Mouse (Mus musculus) thymus, adult 18-20 months (tissue): ENCODE results near the gene Naglu.

ENCODE experiments used
- DNase-seq, 2 experiments: peaks; one replicate each; pipeline ENCODE4 v3.0.0; 2022; ENCODE audit warnings: mixed read lengths in 2 of 2

Gene Naglu

DNA sequence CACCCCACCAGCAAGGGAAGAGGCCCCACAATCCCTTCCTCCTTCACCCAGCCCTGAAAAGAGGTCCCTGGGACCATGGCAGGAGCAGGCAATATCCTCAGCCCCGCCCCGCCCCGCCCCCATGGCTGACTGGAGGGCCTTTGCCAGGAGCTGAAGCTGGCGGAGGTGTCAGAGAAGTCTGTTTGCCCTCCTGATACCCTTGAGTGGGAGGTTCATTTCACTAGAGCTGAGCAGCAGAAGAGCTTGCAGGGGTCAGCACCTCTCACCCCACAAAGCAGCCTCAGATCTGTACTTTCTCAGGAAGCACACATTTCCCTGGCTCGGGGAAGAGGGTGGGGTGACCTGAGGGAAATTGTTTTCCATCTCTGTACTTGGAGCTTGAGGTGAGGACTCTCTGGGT lies 11.1 kb upstream of the Naglu start:
- DNase-seq = no peak

GRCm38 (mm10) chr11:101059473-101059872 lies 10.3 kb upstream of the Naglu start:
- DNase-seq = no peak

GRCm38 (mm10) chr11:101060126-101060525 lies 9.7 kb upstream of the Naglu start:
- DNase-seq = no peak

DNA sequence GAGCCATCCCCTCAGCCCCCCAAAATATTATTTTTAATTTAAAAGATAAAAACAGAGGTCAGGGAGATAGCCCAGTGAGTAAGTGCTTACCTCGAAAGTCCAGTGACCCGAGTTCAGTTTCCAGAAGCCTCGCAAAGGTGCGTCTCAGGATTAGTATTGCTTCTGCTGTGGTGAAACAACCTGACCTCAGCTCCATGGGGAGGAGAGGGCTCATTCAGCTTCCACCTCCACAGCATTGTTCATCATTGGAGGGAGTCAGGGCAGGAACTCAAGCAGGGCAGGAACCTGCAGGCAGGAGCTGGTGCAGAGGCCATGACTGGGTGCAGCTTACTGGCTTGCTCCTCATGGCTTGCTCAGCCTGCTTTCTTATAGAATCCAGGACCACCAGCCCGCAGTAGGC lies 8.8 kb upstream of the Naglu start:
- DNase-seq = no peak

DNA sequence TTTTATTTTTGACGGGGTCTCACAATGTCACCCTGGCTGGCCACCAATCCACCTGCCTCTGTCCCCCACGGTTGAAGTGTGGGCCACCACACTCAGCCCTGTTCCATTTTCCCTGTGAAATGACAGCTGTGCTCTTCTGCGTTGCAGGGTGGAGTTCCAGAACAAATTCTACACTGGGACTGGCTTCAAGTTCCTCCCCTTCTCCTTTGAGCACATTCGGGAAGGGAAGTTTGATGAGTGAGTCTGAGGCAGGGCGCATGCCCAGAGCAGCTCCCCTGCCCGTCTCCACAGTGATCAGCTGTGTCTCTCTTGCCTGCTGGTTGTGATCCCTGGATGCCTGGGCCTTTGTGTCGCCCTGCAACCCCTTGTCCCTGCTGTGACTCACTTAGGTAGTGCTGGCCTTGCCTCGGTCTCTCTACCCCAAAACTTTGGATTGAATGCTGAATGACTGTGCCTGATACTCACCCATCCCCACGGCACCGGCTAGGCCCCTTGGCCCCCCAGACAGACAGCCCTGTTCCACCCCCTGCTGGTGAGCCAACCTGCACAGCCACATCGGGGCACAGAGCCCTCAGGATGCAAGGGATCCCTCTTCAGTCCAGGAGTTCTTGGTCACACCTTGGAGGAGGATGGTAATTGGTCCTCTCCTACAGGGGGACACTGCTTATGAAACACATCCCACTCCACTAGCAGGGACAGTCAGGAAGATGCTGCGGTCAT lies 7.5 kb upstream of the Naglu start:
- DNase-seq = no peak

DNA sequence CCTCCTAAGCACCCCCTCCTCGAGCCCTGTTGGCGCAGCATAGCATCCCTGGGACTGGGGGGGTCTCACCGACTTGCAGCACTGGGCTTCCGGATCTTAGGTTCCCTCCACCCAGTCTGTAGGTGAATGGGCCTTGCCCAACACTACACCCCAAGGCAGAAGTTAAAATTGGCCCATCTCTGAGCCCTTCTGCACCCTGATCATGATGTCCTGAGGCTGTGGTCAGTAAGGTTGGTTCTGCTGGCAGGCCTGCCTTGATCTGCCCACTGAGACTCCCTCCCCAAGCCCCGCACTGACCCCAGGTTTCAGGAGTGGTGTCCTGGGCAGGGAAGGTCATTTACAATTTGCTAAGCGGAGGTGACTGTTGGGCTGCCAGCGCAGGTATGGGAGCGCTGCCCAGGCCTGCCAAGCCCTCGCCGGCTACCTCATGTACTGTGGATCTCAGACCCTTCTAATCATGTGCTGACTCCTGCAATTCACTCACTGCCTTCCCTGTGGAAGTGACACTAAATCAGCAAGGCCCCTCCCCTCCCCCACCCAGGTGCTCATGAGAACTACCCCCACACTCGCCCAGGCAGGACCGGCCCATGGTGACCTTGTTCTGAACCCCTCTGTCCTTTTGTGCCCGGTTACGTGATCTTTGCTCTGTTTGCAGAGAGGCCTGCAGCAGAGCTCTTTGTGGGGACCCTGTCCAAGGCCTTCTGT lies 6.7 kb upstream of the Naglu start:
- DNase-seq = no peak

- peak; percentile 72 to 85 for DNase-seq
Measured at GRCm38 (mm10) chr11:101063676-101064327, 6.0 kb upstream of the Naglu start.

GRCm38 (mm10) chr11:101064462-101064861 lies 5.3 kb upstream of the Naglu start:
- no peak for DNase-seq

DNA sequence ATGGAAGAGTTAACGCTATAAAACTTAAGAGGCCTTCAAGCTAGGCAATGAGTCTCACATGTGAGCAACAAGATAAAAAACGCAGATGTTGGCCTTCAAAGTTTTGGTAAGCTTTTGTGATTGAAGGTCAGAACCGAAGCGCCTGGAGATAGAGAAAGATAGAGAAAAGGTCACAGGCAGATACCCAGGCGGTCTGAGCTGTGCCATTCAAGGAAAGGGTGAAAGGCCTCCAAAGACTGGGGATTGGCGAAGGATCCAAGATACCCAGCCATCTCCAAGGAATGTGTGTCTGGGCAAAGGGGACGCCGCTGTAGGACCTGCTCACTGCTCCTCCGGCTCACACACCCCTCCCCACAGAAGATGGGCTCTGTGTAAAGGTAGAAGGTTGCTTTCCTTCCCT lies 4.8 kb upstream of the Naglu start:
- no peak for DNase-seq

GRCm38 (mm10) chr11:101066549-101067412 lies 3.0 kb upstream of the Naglu start:
- peak; percentile 66 to 72 for DNase-seq

GRCm38 (mm10) chr11:101070189-101070527 lies 346 bp downstream of the Naglu start:
- no peak for DNase-seq

- no peak for DNase-seq
Measured at GRCm38 (mm10) chr11:101070987-101071386, 1.2 kb downstream of the Naglu start.

GRCm38 (mm10) chr11:101071810-101072428 lies 2.1 kb downstream of the Naglu start:
- DNase-seq = no peak

DNA sequence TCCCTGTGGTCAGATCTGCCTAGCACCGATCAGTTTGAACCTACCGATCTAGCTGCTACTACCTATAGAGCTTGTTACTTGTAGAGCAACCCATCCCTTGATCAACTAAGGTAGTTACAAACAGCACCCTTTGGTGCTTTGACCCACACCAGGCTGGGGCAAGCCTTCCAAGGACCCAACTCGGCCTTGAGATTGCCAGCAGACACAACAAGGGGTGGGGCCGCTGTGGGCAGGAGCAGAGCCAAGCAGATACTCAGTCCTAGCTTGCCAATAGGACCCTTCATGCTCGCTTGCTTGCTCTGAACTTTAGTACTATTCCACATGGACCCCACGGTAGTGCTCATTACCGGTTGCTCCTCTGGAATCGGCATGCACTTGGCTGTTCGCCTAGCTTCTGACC lies 8.3 kb downstream of the Naglu start, which contains the start of gene Hsd17b1:
Hsd17b1 (plus strand) TSS at position 291 of the 400 bp plus-strand sequence.
- no peak for DNase-seq

GRCm38 (mm10) chr11:101079746-101080145 lies 9.9 kb downstream of the Naglu start:
- no peak for DNase-seq

DNA sequence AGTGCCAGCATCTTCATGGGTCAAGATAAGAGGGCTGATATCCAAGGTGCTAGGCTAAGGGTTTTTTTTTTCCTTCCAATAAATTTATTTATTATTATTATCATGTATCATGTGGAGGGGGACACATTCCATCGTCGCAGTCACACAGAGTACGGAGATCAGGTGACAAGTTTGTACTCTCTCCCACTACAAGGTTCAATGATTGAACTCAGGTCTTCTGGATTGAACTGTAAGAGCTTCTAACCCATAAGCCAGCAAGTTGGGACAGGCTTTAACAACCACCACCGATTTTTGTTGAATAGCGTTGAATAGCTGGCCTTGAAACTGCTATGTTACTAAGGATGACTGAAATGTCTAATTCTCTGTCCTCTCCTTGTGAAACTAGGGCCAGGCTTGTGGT lies 10.6 kb downstream of the Naglu start:
- DNase-seq = no peak

DNA sequence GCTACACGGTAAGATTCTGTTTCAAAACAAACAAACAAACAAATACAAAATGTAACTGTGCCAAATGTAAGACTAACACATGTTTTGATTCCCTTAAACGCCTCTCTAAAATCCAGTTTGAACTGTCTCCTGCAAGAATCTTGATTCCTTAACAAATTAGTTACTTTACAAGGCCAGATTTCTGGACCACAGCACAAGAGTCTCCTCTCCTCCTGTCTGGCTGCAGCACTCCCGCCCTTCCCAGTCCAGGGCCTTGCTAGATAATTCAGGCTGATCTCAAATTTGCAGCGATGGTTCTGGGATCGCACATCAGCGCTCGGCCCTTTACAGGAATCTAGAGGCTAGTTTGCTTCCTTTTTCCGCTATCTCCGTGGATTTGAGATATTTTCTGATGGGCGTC lies 11.8 kb downstream of the Naglu start:
- DNase-seq = no peak

DNA sequence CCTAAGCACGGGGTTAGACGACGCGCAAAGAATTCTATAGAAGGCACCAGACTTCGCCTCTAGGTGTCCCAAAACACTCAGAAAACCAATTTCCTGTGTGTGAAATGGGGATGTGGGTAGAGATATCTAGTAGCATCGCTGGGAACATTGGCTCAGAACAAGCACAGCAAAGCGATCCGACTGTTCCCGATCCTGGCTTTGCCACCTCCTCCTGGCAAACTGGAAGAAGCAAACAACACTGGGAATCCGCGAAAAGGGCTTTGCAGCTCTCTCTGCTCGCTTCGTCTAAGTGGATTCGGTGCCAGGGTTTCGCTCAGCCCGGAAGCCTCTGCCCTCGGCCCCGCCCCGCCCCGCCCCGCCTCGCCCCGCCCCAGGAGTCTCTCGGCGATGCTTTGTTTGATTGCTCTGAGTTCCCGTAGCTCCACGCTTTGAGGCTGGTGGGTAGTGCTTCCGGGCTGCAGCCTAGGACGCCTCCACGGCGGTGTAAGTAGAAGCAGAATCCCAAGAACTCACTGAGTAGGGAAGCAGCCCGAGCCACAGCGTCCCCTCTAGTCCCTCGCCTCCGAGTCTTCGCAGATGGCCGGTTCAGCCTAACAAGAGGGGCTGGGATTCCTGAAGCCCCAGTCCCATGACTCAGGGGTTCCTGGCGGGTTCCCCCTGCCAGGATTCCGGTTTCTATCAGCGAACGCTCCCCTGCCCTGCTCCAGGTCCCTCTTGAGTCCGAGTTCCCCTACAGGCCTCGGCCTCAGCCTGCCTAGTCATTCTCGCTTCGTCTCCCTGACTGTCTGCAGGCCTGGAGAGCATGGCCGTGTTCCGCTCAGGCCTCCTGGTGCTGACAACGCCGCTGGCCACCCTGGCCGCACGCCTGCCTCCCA lies 12.6 kb downstream of the Naglu start, which contains the start of gene Coasy:
Coasy (plus strand) TSS at position 358 of the 875 bp plus-strand sequence.
- DNase-seq = peak; percentile 71 to 79

DNA sequence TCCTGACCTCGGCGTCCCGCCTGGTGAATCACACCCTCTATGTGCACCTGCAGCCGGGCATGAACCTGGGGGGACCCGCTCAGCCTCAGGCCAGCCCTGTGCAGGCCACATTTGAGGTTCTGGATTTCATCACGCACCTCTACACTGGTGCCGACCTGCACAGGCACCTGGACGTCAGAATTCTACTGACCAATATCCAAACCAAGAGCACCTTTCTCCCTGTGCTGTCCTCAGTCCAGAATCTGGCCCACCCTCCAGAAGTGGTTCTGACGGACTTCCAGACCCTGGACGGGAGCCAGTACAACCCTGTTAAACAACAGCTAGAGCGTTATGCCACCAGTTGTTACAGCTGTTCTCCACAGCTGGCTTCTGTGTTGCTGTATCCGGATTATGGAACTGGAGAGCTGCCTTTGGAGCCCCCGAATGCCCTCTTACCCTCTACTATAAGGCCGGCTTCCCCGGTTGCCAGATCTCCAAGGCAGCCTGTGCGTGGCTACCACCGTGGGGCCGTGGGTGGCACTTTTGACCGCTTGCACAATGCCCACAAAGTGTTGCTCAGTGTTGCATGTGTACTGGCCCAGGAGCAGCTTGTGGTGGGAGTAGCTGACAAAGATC lies 13.4 kb downstream of the Naglu start:
- DNase-seq = no peak

GRCm38 (mm10) chr11:101084246-101084645 lies 14.4 kb downstream of the Naglu start:
- no peak for DNase-seq

GRCm38 (mm10) chr11:101084811-101085210 lies 15.0 kb downstream of the Naglu start:
- DNase-seq = no peak
